Mouse (Mus musculus) heart, adult 2 months (tissue): ENCODE data around the gene Itgad.

ENCODE experiments used
- CTCF ChIP-seq: fragments of 200-600 bp; IDR thresholded peaks from 2 replicates; pipeline ENCODE4 v1.8.1; 2022; ENCODE audit warnings: antibody characterized with exemption, mild to moderate bottlenecking, moderate library complexity
- EP300 ChIP-seq: fragments of 200-500 bp; IDR thresholded peaks from 2 replicates; pipeline ENCODE4 v1.6.1; 2011; ENCODE audit warnings: low read depth, low read length, control low read depth; ENCODE audit not compliant: insufficient read depth
- POLR2A ChIP-seq: fragments of 200-500 bp; IDR thresholded peaks from 2 replicates; pipeline ENCODE4 v1.6.1; 2011; ENCODE audit warnings: mild to moderate bottlenecking, low read depth, low read length, control low read depth; ENCODE audit not compliant: insufficient read depth

DNA sequence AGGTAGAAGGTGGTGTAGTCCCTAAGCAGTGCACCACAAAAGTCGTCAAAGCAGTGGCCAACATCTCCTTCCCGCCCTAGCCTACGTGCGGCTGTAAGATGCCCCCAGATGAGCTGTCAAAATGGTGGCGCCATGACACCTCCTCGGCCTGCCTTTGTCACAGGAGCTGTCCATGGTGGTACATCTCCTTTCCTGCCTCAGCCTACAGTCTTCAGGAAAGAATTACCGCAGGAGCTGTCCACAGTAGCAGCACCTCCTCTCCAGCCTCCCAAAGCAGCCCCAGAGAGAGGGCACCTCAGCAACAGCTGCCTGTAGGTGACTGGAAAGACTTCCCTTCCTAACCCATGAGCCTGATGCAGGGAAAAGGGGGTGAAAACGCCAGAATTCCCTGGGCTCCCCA lies 77.6 kb downstream of the Itgad start:
- no peak for TF ChIP-seq CTCF
- TF ChIP-seq POLR2A: no peak
- no peak for TF ChIP-seq EP300
